Mouse (Mus musculus) forebrain, embryonic 12.5 days (tissue): ENCODE results near the gene Ctnnd2. TPM values are rescaled to one million over a fixed set of nuclear protein-coding genes. Genes with fewer than 3 reads are reported as not detected.

ENCODE experiments used
- ATAC-seq: fragments of 200-750 bp; cut with Nextera tagmentation; 2 replicates; pipeline ENCODE4 v1.8.0; 2017; ENCODE audit warnings: moderate TSS enrichment; ENCODE audit not compliant: low FRiP score
- H3K27ac ChIP-seq: fragments of 300-500 bp; sonication (generic); 2 replicates; pipeline ENCODE4 v1.5.1; 2016; ENCODE audit warnings: mild to moderate bottlenecking
- H3K27me3 ChIP-seq: fragments of 300-500 bp; sonication (generic); 2 replicates; pipeline ENCODE4 v1.6.1; 2016; ENCODE audit warnings: mild to moderate bottlenecking
- H3K36me3 ChIP-seq: fragments of 300-500 bp; sonication (generic); replicated peaks from 2 replicates; pipeline ENCODE4 v1.6.1; 2016; ENCODE audit warnings: mild to moderate bottlenecking
- H3K4me1 ChIP-seq: fragments of 300-500 bp; sonication (generic); 2 replicates; pipeline ENCODE4 v1.6.1; 2016
- H3K4me2 ChIP-seq: fragments of 300-500 bp; sonication (generic); 2 replicates; pipeline ENCODE4 v1.6.1; 2016; ENCODE audit warnings: mild to moderate bottlenecking, moderate library complexity
- H3K4me3 ChIP-seq: fragments of 300-500 bp; sonication (generic); replicated peaks from 2 replicates; pipeline ENCODE4 v1.5.1; 2016; ENCODE audit warnings: mild to moderate bottlenecking
- H3K9ac ChIP-seq: fragments of 300-500 bp; sonication (generic); 2 replicates; pipeline ENCODE4 v1.6.1; 2016; ENCODE audit warnings: mild to moderate bottlenecking
- H3K9me3 ChIP-seq: fragments of 300-500 bp; sonication (generic); 2 replicates; pipeline ENCODE4 v1.6.1; 2016
- WGBS: fragments of 180-500 bp; shearing (Covaris S2); methylation state at CpG from one replicate; pipeline ENCODE4 v1.1.7; 2016; 5-methylcytosine and 5-hydroxymethylcytosine counted together
- polyA plus RNA-seq: library from polyadenylated mRNA; unstranded; fragments of >200 nt; fragmentation: Nextera tagmentation; extraction: Ambion mirVana; gene quantifications from 2 replicates; pipeline ENCODE4 v1.2.1, GENCODE M21; 2016

Ctnnd2 gene
- polyA plus RNA-seq, 1 experiment from 2014 or later, result 60.2 TPM

DNA sequence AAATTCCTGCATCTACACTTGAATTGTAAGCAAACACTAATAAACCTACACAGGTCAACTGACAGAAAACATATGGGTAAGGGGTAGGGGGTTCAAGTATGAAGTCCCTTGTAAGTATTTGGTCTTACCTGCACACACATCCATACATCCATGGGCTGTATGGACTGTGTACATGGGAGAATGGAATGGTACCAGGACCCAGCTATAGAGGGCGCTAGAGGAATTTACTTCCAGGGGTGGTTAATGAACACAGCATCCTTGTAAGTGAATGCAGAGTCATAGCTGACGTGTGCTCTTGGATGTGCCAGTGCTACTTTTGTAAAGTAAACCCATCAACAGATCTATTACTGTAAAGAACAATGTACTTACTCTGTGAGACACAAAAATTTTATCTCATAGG is 254.9 kb downstream of the Ctnnd2 start:
- peak; percentile 53; the same call in 1 of the 2 replicates for ATAC-seq
- no peaks in the 10 kb centered on the region for H3K36me3 ChIP-seq
- WGBS, result 13% methylated on average over 2 of the region's 2 CpGs

DNA sequence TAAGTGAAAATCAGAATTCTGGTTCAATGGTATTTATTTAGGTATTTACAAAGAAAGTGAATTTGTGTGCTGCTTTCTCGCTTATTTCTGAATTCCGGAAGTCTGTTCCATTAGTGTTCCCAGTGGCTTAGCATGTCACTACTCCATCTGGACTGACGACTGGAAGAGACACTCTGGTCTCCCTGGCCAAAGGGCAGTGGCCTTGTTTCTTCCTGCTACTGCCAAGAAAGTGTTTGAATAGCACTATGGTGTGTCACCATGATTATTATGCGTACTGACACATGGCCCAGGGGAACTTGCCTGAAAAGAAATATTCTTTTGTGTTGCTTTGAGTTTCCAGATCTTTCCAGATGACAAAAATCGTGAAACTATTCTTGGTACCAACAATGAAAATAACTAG is 266.7 kb downstream of the Ctnnd2 start:
- WGBS, result 76% methylated on average over 5 of the region's 5 CpGs
- no peaks in the 10 kb centered on the region for H3K27me3 ChIP-seq
- H3K9me3 ChIP-seq, result no peaks in the 10 kb centered on the region
- H3K4me2 ChIP-seq, result no peak overlapping the region
- no peak overlapping the region for H3K27ac ChIP-seq
- ATAC-seq, result no peak
- H3K4me3 ChIP-seq, result no peak overlapping the region
- H3K4me1 ChIP-seq, result peaks cover 2% of the 10 kb centered on the region; the same call in 1 of the 2 replicates
- no peak overlapping the region for H3K9ac ChIP-seq
- no peaks in the 10 kb centered on the region for H3K36me3 ChIP-seq

More for the DNA sequence above, 254.9 kb downstream of the Ctnnd2 start:
- Histone ChIP-seq H3K4me3 (no peak overlapping the region), H3K4me1 (no peaks in the 10 kb centered on the region), H3K27ac (no peak overlapping the region), H3K4me2 (no peak overlapping the region), H3K9ac (no peak overlapping the region), H3K9me3 (no peaks in the 10 kb centered on the region), H3K27me3 (no peaks in the 10 kb centered on the region)

DNA sequence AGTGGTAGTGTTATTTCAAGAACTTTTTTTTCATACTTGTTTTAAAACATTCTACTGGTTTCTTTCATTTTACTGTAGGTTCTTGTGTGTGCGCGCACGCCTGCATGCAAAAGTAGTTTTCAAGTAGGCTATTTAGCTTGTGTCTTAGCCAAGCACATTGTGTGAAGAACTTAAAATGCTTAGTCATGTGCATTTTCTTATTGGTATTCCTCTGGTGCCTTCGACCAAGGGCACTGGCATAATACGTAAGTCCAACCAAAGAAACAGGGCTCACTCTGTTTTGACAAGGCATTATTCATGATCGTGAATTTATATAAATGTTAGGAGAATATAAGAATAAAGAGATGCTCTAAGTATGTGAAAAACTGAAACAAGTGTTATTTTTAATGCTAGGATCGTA is 278.4 kb downstream of the Ctnnd2 start:
- H3K27ac ChIP-seq, result no peak overlapping the region
- ATAC-seq, result peak; percentile 65; the same call in 1 of the 2 replicates
- H3K4me3 ChIP-seq, result no peak overlapping the region
- H3K27me3 ChIP-seq, result no peaks in the 10 kb centered on the region
- H3K9ac ChIP-seq, result no peak overlapping the region
- H3K36me3 ChIP-seq, result no peaks in the 10 kb centered on the region
- no peak overlapping the region for H3K4me2 ChIP-seq
- peaks cover 14% of the 10 kb centered on the region for H3K4me1 ChIP-seq
- 47% methylated on average over 7 of the region's 7 CpGs for WGBS
- H3K9me3 ChIP-seq, result no peaks in the 10 kb centered on the region

DNA sequence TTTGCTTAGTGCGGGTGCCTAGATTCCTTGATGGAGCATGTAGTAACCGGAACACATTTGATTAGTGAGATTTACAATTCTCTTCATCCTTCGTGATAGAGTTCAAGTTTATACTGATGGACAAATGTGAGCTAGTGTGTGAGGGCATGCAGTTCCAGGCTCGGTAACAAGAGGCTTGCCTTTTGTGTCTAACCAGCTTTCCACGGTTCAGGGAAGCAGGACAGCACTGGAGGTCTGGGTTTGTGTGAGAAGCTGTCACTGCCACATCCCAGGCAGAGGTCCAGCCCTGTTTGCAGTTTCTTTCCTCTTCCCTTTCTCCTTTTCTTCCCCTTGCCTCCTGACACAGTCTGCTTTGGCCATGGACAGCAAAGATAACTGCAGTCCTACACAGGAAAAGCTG is 279.5 kb downstream of the Ctnnd2 start:
- WGBS, result 48% methylated on average over 5 of the region's 5 CpGs
- no peak overlapping the region for H3K4me2 ChIP-seq

DNA sequence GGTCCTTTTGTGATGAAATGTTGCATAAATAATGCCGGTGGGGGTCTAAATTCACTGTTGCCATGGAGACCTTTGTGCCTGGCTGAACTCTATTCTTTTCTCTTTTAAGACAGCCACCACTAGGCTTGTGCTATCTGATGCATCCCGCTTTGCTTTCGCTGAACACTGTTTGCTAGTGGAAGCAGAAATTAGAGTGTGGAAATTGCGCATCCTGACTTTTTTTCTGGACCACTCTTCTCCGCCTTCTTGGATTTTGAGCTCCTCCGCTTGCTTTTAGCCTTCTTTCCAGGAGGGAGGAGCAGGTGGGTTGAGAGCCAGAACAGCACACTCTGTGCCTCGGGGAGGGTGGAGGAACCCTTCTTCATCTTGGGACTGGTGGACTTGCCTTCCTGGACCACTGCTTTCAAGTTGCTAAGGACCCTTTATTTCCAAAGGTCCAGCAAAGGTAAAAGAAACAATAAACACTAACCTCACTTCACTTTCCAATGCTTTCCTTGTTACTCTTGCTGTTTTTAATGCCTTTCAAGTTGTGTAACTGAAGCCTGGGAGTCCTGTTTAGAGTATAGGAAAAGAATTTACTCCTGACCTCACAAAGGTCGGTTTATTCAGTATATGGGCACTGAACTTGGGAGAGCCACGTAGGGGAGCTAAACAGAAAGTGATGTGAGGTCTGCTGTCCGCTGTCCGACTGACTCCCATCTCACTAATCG is 285.3 kb downstream of the Ctnnd2 start:
- H3K36me3 ChIP-seq, result no peaks in the 10 kb centered on the region
- peak overlapping the region; percentile 60 for H3K4me2 ChIP-seq
- H3K4me3 ChIP-seq, result peak overlapping the region; percentile 47
- H3K9me3 ChIP-seq, result no peaks in the 10 kb centered on the region
- peaks cover 31% of the 10 kb centered on the region for H3K4me1 ChIP-seq
- H3K9ac ChIP-seq, result peak overlapping the region; percentile 52
- peak overlapping the region; percentile 91 for H3K27ac ChIP-seq
- H3K27me3 ChIP-seq, result no peaks in the 10 kb centered on the region
- WGBS, result 6% methylated on average over 12 of the region's 12 CpGs
- peak; percentile 87 for ATAC-seq

More for the DNA sequence above, 279.5 kb downstream of the Ctnnd2 start:
- 0 out of 2 replicates have a peak, but pooled peaks have one; percentile 37 for ATAC-seq
- Histone ChIP-seq H3K4me3 (no peak overlapping the region), H3K27ac (0 out of 2 replicates have a peak overlapping the region, but pooled peaks have one; percentile 16), H3K36me3 (no peaks in the 10 kb centered on the region), H3K4me1 (peaks cover 18% of the 10 kb centered on the region), H3K9ac (no peak overlapping the region), H3K27me3 (no peaks in the 10 kb centered on the region), H3K9me3 (no peaks in the 10 kb centered on the region)

DNA sequence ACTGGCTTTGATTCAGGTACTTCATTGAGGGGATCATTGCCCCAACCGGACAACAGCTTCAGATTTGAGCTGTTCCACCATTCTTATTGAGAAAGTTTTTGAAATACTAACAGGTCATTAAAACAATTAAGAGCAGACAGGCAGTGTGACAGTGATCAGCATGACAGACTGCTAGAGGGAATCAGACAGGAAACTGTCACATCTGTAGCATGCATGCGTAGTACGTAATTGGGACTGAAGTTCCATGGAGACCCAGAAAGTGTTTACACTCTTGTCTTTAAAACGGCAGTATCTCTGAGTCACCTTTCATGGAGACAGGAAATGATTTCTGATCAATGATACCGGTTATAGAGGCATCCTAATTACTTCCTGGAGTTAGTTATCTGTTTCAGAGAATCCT is 286.3 kb downstream of the Ctnnd2 start:
- Histone ChIP-seq H3K9ac (peak overlapping the region; percentile 52; the same call in 1 of the 2 replicates), H3K27me3 (no peaks in the 10 kb centered on the region), H3K36me3 (no peaks in the 10 kb centered on the region), H3K4me2 (peak overlapping the region; percentile 60), H3K27ac (no peak overlapping the region), H3K9me3 (no peaks in the 10 kb centered on the region), H3K4me1 (peaks cover 31% of the 10 kb centered on the region), H3K4me3 (peak overlapping the region; percentile 47)
- no peak for ATAC-seq
- 21% methylated on average over 5 of the region's 5 CpGs for WGBS

DNA sequence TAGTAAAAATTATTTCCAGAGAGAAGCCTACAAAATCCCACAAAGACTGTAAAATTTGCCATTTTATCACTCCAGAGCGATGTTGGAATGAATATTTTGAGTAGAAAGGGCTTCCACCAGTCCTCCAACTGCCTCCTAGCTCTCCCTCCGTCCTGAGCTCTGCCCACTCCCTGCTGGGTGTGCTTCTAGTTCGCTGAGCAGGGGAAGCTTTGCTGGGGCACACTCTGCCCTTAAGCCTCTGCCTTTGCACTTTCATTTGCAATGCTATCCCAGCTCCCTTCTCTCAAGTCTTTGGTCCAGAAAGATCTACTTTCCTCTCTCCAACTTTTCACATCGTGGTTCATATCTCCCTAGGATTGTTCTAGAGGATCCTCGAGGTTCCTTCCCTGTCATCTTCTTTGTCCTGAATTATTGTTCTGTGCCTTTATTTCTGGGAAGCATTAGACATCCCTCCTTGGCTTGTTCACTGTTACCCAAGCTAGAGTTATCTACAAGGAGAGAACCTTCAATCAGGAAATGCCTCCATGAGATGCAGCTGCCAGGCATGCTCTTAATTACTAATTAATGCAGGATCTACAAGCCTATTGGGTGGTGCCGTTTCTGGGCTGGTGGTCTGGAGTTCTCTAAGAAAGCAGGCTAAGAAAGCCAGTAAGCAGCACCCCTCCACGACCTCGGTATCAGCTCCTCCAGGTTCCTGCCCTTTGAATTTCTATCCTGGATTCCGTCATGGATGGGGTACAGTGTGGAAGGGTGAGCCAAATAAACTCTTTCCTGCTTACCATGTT is 288.1 kb downstream of the Ctnnd2 start:
- Histone ChIP-seq H3K4me3 (peak overlapping the region; percentile 15; the same call in 1 of the 2 replicates), H3K27me3 (no peaks in the 10 kb centered on the region), H3K4me2 (peak overlapping the region; percentile 38), H3K4me1 (peaks cover 31% of the 10 kb centered on the region), H3K36me3 (no peaks in the 10 kb centered on the region), H3K9me3 (no peaks in the 10 kb centered on the region), H3K9ac (no peak overlapping the region), H3K27ac (no peak overlapping the region)
- 30% methylated on average over 9 of the region's 9 CpGs for WGBS
- ATAC-seq, result no peak

DNA sequence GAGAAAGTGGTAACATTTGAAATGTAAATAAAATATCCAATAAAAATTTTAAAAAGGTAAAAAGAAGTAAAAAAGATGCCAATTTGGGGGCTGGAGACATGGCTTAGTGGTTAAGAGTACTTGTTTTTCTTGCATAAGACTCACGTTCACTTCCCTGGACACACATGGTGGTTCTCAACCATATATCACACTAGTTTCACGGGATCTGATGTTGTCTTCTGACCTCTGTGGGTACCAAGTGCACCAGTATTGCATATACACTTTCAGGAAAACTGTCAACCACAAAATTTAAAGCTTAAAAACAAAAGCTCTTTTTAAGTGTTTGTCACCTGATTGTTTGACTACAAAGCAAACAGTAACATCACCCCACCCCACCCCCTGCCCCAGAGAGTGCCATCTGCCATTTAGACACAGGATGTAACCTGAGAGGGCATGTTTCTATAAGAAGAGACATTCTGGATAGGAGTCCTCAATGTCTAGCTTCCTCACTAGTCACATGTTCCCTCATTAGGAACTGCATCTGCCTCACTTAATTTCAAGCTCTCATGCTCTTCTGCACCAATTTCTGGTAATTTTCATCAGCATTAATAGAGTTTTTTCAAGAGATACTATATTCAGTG is 290.5 kb downstream of the Ctnnd2 start:
- Histone ChIP-seq H3K9me3 (no peaks in the 10 kb centered on the region), H3K4me2 (no peak overlapping the region), H3K36me3 (no peaks in the 10 kb centered on the region), H3K9ac (no peak overlapping the region), H3K4me1 (peaks cover 19% of the 10 kb centered on the region), H3K4me3 (no peak overlapping the region), H3K27ac (no peak overlapping the region), H3K27me3 (no peaks in the 10 kb centered on the region)
- 0 out of 2 replicates have a peak, but pooled peaks have one; percentile 34 for ATAC-seq
- 76% methylated on average over 2 of the region's 2 CpGs for WGBS

DNA sequence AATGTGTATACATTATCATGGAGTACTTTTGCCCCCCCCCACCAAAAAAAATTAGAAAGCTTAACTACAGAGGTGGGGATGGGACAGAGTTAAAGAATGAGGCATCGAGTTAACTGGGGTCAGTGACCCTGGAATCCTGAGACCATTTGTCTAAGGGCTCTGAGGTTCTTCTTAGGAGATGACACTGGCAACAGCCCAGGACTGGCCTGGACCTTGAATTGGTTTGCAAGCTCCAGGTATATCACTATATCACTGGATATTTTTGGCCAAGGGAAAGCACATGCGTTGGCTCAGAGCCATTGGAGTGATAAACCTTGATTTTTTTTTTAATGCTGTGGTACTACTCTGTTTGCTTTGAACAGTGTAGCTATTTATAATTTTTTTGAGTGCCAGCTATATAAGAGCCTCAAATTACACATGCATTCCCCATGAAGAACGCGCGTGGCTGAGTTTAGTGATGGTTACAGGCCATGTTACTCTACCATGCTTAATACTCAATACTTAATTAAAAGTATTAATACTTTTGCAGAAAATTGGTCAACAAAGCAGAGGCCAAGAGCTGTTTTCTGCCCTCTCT is 291.2 kb downstream of the Ctnnd2 start:
- Histone ChIP-seq H3K27ac (no peak overlapping the region), H3K27me3 (no peaks in the 10 kb centered on the region), H3K9me3 (no peaks in the 10 kb centered on the region), H3K9ac (no peak overlapping the region), H3K4me2 (no peak overlapping the region), H3K36me3 (no peaks in the 10 kb centered on the region), H3K4me3 (no peak overlapping the region), H3K4me1 (peaks cover 12% of the 10 kb centered on the region)
- no peak for ATAC-seq
- WGBS, result 92% methylated on average over 5 of the region's 5 CpGs

DNA sequence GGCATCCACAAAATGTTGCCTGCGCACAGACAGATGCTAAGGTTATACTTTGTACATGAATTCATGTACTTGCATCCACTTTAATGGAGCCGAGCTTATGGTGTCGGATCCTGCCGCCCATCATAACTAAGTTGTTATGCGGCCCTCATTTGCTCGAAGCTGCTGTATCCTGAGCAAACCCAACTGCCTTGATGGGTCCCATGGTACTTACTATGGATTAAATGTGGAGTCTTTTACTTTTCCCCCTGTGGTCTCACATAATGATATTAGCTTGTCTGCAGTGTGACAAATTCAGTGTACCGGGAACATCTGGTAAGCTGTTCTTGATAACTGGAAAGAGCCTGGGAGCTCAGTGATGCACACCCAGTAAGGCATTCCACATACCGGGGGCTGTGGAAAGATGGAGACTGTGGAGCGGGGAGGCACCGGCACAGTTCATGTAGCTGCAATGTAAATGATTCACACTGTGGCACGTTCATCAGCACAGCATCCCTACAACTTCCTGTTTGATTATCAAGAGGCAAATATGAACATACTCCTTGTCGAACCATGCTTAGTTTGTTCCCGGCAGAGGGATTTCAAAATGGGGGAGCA is 294.7 kb downstream of the Ctnnd2 start:
- no peak overlapping the region for H3K4me3 ChIP-seq
- H3K36me3 ChIP-seq, result no peaks in the 10 kb centered on the region
- H3K9me3 ChIP-seq, result no peaks in the 10 kb centered on the region
- no peak overlapping the region for H3K27ac ChIP-seq
- no peak overlapping the region for H3K4me2 ChIP-seq
- 85% methylated on average over 13 of the region's 13 CpGs for WGBS
- no peak overlapping the region for H3K9ac ChIP-seq
- no peak for ATAC-seq
- H3K27me3 ChIP-seq, result no peaks in the 10 kb centered on the region
- H3K4me1 ChIP-seq, result no peaks in the 10 kb centered on the region; the same call in 1 of the 2 replicates

DNA sequence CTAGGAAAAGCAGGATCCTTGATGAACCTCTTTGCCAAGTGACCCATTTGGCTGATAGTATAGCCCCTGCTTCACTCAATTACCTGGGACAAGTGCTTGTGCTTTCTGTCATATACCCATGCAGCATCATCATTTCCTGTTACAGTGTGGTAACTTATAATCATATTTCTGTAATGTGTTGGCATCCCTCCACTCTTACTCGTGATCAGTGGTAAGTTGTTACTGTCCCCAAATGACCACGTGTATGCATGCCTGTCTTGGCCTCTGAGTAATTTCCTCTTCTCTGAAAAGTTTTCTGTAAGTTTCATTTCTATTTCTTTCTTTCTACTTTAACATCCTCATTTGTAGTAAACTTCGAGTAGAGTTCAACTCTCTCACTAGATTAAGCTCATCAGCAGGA is 296.4 kb downstream of the Ctnnd2 start:
- Histone ChIP-seq H3K4me2 (no peak overlapping the region), H3K27ac (no peak overlapping the region), H3K4me1 (no peaks in the 10 kb centered on the region; the same call in 1 of the 2 replicates), H3K4me3 (no peak overlapping the region), H3K27me3 (no peaks in the 10 kb centered on the region), H3K9ac (no peak overlapping the region), H3K9me3 (no peaks in the 10 kb centered on the region), H3K36me3 (no peaks in the 10 kb centered on the region)
- no peak for ATAC-seq
- 91% methylated on average over 3 of the region's 3 CpGs for WGBS
